Mouse (Mus musculus) gastrocnemius, postnatal 25 days (tissue): ENCODE data around the gene Gm17467. TPM values are rescaled to one million over a fixed set of nuclear protein-coding genes. Genes with fewer than 3 reads are reported as not detected.
"Not testable (repeated sequence)": the region's sequence is repeated elsewhere in the genome, so short reads cannot be mapped to it uniquely, and the experiment has no call there.

Experiments used
- DNase-seq: peaks from one replicate; pipeline ENCODE4 v3.0.0; 2022
- long read RNA-seq, 2 experiments: library from polyadenylated mRNA; stranded (forward); transcript quantifications; one replicate each; pipeline ENCODE4 v2.0.0; 2021
- total RNA-seq, 2 experiments: library from RNA; stranded (reverse); gene quantifications; 1 replicate in 1 of 2; 2 replicates in 1 of 2; pipeline ENCODE4 v1.2.3; 2021

Gm17467 gene
- not detected for total RNA-seq
- long read RNA-seq, experiment 1: 0 reads
- long read RNA-seq, experiment 2: 0 reads

DNA sequence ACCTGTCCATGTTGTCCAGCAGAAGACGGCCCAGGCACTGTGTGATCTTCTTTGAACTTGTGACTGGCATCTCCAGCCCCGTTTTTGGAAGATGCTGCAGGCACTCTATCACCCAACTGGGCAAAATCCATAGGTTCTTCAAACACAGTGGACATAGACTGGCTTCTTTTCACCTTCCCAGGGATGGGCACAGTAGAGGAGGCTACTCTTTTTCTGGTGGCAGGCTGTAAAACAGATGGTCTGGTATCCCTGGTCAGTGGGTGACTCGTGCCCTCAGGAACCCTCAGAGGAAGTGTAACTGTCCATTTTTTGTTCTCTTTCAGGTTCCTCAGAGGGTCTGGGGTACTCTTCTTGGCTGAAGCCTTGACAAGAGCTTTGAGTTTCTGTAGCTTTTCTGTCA lies at the start of gene Gm17467:
Gene Gm17467 (minus strand): TSS at position 101 of the 400 bp plus-strand sequence.
- not testable (repeated sequence) for DNase-seq

Other genes starting within 250 kb of the Gm17467 start
- gene Cldn34c2, start 123.1 kb downstream of the Gm17467 start, total RNA-seq: not detected
- not detected for gene Cldn34c3, start 88.9 kb upstream of the Gm17467 start, total RNA-seq